Mouse (Mus musculus) embryonic facial prominence, embryonic 14.5 days (tissue): ENCODE results near the gene Frmd4a. TPM values are rescaled to one million over a fixed set of nuclear protein-coding genes. Genes with fewer than 3 reads are reported as not detected.
A peak's percentile ranks its signal among the peaks of the same experiment; 100 is the strongest.

Experiments
- ATAC-seq: fragments of 200-750 bp; cut with Nextera tagmentation; 2 replicates; pipeline ENCODE4 v1.8.0; 2017; ENCODE audit warnings: low read depth, moderate number of reproducible peaks, moderate TSS enrichment
- DNase-seq: peaks from one replicate; pipeline ENCODE4 v3.0.0-alpha.2; 2015; ENCODE audit warnings: low spot score
- H3K27ac ChIP-seq: fragments of 300-500 bp; sonication (generic); replicated peaks from 2 replicates; pipeline ENCODE4 v1.5.1; 2014; ENCODE audit warnings: low read depth, mild to moderate bottlenecking, low read length, moderate library complexity
- H3K27me3 ChIP-seq: fragments of 300-500 bp; sonication (generic); replicated peaks from 2 replicates; pipeline ENCODE4 v1.6.1; 2014; ENCODE audit warnings: low read length; ENCODE audit not compliant: control insufficient read depth, insufficient read depth
- H3K36me3 ChIP-seq: fragments of 300-500 bp; sonication (generic); 2 replicates; pipeline ENCODE4 v1.6.1; 2014; ENCODE audit warnings: low read length, mixed read lengths; ENCODE audit not compliant: control insufficient read depth, insufficient read depth
- H3K4me1 ChIP-seq: fragments of 300-500 bp; sonication (generic); 2 replicates; pipeline ENCODE4 v1.6.1; 2014; ENCODE audit warnings: antibody characterized with exemption, low read length; ENCODE audit not compliant: control insufficient read depth, insufficient read depth
- H3K4me2 ChIP-seq: fragments of 300-500 bp; sonication (generic); 2 replicates; pipeline ENCODE4 v1.6.1; 2014; ENCODE audit warnings: low read depth, mild to moderate bottlenecking, low read length, moderate library complexity, mixed read lengths
- H3K4me3 ChIP-seq: fragments of 300-500 bp; sonication (generic); 2 replicates; pipeline ENCODE4 v1.5.1; 2014; ENCODE audit warnings: low read depth, mild to moderate bottlenecking, low read length
- H3K9ac ChIP-seq: fragments of 300-500 bp; sonication (generic); 2 replicates; pipeline ENCODE4 v1.6.1; 2014; ENCODE audit warnings: low read depth, mild to moderate bottlenecking, low read length, moderate library complexity, mixed read lengths
- H3K9me3 ChIP-seq: fragments of 300-500 bp; sonication (generic); 2 replicates; pipeline ENCODE4 v1.6.1; 2016; ENCODE audit warnings: low read length; ENCODE audit not compliant: control insufficient read depth
- WGBS: fragments of 180-500 bp; shearing (Covaris S2); extraction: QIAGEN DNeasy Blood & Tissue Kit; methylation state at CpG from one replicate; pipeline ENCODE4 v1.1.7; 2014; 5-methylcytosine and 5-hydroxymethylcytosine counted together
- polyA plus RNA-seq: library from polyadenylated mRNA; unstranded; fragments of >200 nt; fragmentation: Nextera tagmentation; extraction: Ambion mirVana; gene quantifications from 2 replicates; pipeline ENCODE4 v1.2.1, GENCODE M21; 2014

Gene Frmd4a
- polyA plus RNA-seq, 1 experiment from 2014 or later = 27.2 TPM

- Histone ChIP-seq H3K4me2 (no peak overlapping the region), H3K27me3 (no peaks in the 10 kb centered on the region), H3K27ac (no peak overlapping the region), H3K9ac (no peak overlapping the region), H3K4me1 (no peaks in the 10 kb centered on the region), H3K36me3 (peaks cover 19% of the 10 kb centered on the region; the same call in 1 of the 2 replicates), H3K4me3 (no peak overlapping the region), H3K9me3 (no peaks in the 10 kb centered on the region)
- ATAC-seq (no peak), DNase-seq (peak; percentile 33)
- WGBS = 22% methylated on average over 1 of the region's 1 CpGs
These were observed 505.4 kb downstream of the Frmd4a start for GRCm38 (mm10) chr2:4522769-4523487.

DNA sequence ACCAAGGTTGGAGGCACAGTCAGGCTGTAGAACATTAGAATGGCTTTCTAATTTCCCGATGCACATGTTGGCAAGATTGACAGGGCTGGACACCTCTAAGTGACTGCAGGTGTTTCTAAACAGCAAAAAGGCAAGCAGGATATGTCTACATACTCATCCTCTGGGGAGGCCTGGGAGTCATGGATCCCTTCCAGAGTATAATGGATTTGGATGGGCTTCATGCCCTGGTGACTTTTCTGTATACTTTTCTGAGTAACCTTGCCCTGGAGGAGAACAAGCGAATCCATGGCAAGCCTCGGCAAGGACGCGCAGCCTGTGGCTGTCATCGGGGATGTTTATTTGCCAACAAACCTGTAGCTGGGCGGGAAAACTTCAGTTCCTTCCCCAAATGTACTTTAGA, 509.6 kb downstream of the Frmd4a start:
- no peaks in the 10 kb centered on the region for H3K27me3 ChIP-seq
- WGBS = 71% methylated on average over 7 of the region's 7 CpGs
- no peak overlapping the region for H3K4me2 ChIP-seq
- H3K36me3 ChIP-seq = peaks cover 36% of the 10 kb centered on the region
- H3K4me3 ChIP-seq = no peak overlapping the region
- no peak overlapping the region for H3K9ac ChIP-seq
- no peak overlapping the region for H3K27ac ChIP-seq
- no peaks in the 10 kb centered on the region for H3K4me1 ChIP-seq
- no peak for DNase-seq
- no peak for ATAC-seq
- no peaks in the 10 kb centered on the region for H3K9me3 ChIP-seq

DNA sequence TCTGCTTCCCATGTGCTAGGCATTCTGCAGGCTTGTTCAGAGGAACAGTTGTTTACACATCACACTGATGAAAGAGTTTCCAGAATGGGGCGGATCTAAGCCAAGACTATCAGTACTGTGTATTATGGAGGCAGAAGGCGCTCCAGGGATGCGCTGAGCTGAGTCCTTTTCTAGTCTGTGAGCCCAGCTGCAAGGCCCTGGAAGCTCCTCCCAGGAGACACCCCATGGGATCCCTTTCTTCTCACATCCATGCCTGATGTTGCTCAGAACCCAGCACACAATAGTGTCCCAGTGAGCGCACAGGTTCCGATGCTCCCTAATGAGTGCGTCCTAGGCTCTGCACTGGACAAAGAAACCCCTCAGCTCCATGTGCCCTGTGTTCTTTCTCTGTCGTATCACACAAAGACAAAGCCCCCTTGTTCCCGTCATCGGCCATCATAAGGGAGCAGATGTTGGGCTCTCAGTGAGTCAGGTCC, 511.8 kb downstream of the Frmd4a start:
- Histone ChIP-seq H3K36me3 (peaks cover 42% of the 10 kb centered on the region), H3K9me3 (no peaks in the 10 kb centered on the region), H3K4me1 (no peaks in the 10 kb centered on the region), H3K4me3 (no peak overlapping the region), H3K9ac (no peak overlapping the region), H3K27me3 (no peaks in the 10 kb centered on the region), H3K4me2 (no peak overlapping the region), H3K27ac (no peak overlapping the region; the same call in 1 of the 2 replicates)
- ATAC-seq (peak; percentile 82; the same call in 1 of the 2 replicates), DNase-seq (peak; percentile 71)
- WGBS = 60% methylated on average over 9 of the region's 9 CpGs

GRCm38 (mm10) chr2:4531533-4532197, 514.1 kb downstream of the Frmd4a start:
- H3K4me1 ChIP-seq = no peaks in the 10 kb centered on the region
- no peak overlapping the region for H3K4me3 ChIP-seq
- no peak overlapping the region for H3K4me2 ChIP-seq
- H3K36me3 ChIP-seq = peaks cover 53% of the 10 kb centered on the region
- no peaks in the 10 kb centered on the region for H3K9me3 ChIP-seq
- WGBS = 90% methylated on average over 11 of the region's 11 CpGs
- no peak for DNase-seq
- H3K27me3 ChIP-seq = no peaks in the 10 kb centered on the region
- ATAC-seq = no peak
- H3K9ac ChIP-seq = no peak overlapping the region
- H3K27ac ChIP-seq = no peak overlapping the region

DNA sequence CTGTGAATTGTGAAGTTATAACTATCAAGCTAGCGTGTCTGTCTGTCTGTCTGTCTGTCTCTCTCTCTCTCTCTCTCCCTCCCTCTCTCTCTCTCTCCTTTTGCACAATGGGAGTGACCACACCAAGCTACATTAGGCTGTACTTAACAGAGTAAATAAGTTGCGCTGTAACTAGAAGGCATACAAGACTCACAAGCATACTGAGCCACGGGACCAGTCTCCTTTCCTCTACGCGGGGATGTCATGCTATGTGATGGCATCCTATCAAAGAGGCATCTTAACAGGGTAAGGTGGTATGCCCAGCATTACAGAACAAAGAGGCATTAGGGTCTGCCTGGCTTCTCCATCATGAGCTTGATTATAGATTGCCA, 514.7 kb downstream of the Frmd4a start:
- WGBS = 98% methylated on average over 5 of the region's 5 CpGs
- Histone ChIP-seq H3K4me1 (no peaks in the 10 kb centered on the region), H3K27ac (no peak overlapping the region), H3K4me3 (no peak overlapping the region), H3K4me2 (no peak overlapping the region), H3K9ac (no peak overlapping the region), H3K27me3 (no peaks in the 10 kb centered on the region), H3K36me3 (peaks cover 58% of the 10 kb centered on the region), H3K9me3 (no peaks in the 10 kb centered on the region)
- DNase-seq (no peak), ATAC-seq (no peak)

- peaks cover 65% of the 10 kb centered on the region for H3K36me3 ChIP-seq
- no peaks in the 10 kb centered on the region for H3K4me1 ChIP-seq
- ATAC-seq = no peak
- H3K27ac ChIP-seq = no peak overlapping the region
- no peaks in the 10 kb centered on the region for H3K9me3 ChIP-seq
- H3K4me3 ChIP-seq = no peak overlapping the region
- no peak overlapping the region for H3K9ac ChIP-seq
- WGBS = 76% methylated on average over 6 of the region's 6 CpGs
- H3K4me2 ChIP-seq = no peak overlapping the region
- no peaks in the 10 kb centered on the region for H3K27me3 ChIP-seq
- peak; percentile 2 for DNase-seq
These were observed 515.4 kb downstream of the Frmd4a start for GRCm38 (mm10) chr2:4532945-4533344.

- Histone ChIP-seq H3K27ac (no peak overlapping the region), H3K9me3 (no peaks in the 10 kb centered on the region), H3K27me3 (no peaks in the 10 kb centered on the region), H3K4me3 (no peak overlapping the region), H3K4me2 (no peak overlapping the region), H3K4me1 (no peaks in the 10 kb centered on the region), H3K9ac (no peak overlapping the region), H3K36me3 (peaks cover 73% of the 10 kb centered on the region)
- no peak for ATAC-seq
- DNase-seq = no peak
- WGBS = 88% methylated on average over 9 of the region's 9 CpGs
These were observed 517.8 kb downstream of the Frmd4a start for GRCm38 (mm10) chr2:4535187-4535864.

DNA sequence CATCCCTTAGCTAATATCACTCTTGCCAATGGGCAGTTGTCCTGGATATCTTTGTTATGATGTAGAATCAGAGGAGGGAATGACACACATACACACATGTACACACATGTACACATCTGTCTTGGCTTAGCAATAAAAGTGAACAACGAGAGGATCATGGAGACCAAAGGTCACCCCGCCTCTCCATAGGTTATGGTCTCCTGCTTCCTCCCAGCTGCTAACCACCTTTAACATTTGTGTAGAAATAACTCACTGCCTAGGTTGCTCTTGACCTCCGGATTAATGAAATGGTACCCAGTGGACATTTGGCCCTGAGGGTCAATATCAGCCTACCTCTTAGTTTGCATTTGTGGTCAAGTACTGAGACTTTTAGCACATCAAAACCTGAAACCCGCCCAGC, 523.8 kb downstream of the Frmd4a start:
- peaks cover 20% of the 10 kb centered on the region; the same call in 1 of the 2 replicates for H3K4me1 ChIP-seq
- WGBS = 45% methylated on average over 4 of the region's 4 CpGs

More for the DNA sequence above, 523.8 kb downstream of the Frmd4a start:
- no peak overlapping the region for H3K27ac ChIP-seq
- ATAC-seq (no peak), DNase-seq (no peak)
- no peak overlapping the region for H3K9ac ChIP-seq
- H3K36me3 ChIP-seq = peaks cover 47% of the 10 kb centered on the region
- H3K4me3 ChIP-seq = no peak overlapping the region
- H3K9me3 ChIP-seq = no peaks in the 10 kb centered on the region
- no peaks in the 10 kb centered on the region for H3K27me3 ChIP-seq
- no peak overlapping the region for H3K4me2 ChIP-seq
